11 mouse cellular contexts compared by ENCODE assay signal in the genomic region with DNA sequence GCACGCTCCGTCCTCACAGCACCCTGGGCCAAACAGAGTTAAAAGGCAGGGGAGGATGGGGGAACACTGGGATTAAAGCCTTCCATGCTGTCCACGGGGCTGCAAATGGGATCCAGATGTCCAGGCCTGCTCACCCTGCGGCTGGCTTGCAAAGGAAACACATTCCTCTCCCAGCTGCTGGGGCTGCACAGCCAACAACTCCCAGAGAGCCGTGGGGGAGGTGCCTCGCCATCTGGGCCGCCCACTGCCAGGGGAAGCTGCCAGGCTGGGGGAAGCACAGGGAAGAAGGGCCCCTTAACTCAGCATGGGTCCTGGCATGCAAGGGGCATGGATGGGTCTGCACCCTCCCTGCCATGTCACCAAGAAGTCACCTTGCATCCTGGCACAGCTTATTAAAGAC. TPM values are rescaled to one million over a fixed set of nuclear protein-coding genes. Genes with fewer than 3 reads are reported as not detected.
DNase-seq lines count a peak whose midpoint lies in the region; ATAC-seq and TF ChIP-seq lines count a peak whose summit lies in the region.
"Had no signal": no experiment of that assay in that cellular context is flagged by ENCODE, and none has a peak within 500 bp of the region (broad histone marks: within the 10 kb centered on the region; RNA-seq: fewer than 3 reads in every experiment).

No protein-coding gene starts in this region.

- peak; percentile 90; the same call in 1 of the 2 replicates for TF ChIP-seq EP300 in heart, adult 2 months (IDR thresholded peaks at IDR 0.05; ENCODE audit: insufficient read depth, low read depth, low read length)

- TF ChIP-seq CTCF in heart, adult 2 months (IDR thresholded peaks at IDR 0.05): no peak
- TF ChIP-seq CTCF in kidney, adult 2 months (conservative IDR thresholded peaks at IDR 0.05; ENCODE audit: insufficient read depth, insufficient read length, low read depth, low read length): no peak

- DNase-seq in cerebellum, adult 18-20 months: peak; percentile 50 to 51
- peak; percentile 94 for DNase-seq in embryonic facial prominence, embryonic 11.5 days (ENCODE audit: low spot score)
- DNase-seq in heart, adult 2 months: peak; percentile 83 to 84
- DNase-seq in kidney, adult 2 months: peak; percentile 64
- DNase-seq in limb, embryonic 11.5 days (ENCODE audit: low spot score): peak; percentile 94
- DNase-seq in spleen, postnatal 4 days (ENCODE audit: low spot score in 2 of 2): no peak

- H3K4me1 ChIP-seq in embryonic facial prominence, embryonic 11.5 days (ENCODE audit: control insufficient read depth, insufficient read depth, low read length): peaks cover 24% of the 10 kb centered on the region
- H3K4me1 ChIP-seq in heart, adult 2 months (ENCODE audit: control insufficient read depth, insufficient read depth, low read length): peaks cover 64% of the 10 kb centered on the region
- H3K4me1 ChIP-seq in kidney, adult 2 months (ENCODE audit: control insufficient read depth, insufficient read depth, low read length): peaks cover 17% of the 10 kb centered on the region; the same call in 1 of the 2 replicates
- peaks cover 80% of the 10 kb centered on the region for H3K4me1 ChIP-seq in limb, embryonic 11.5 days (ENCODE audit: control insufficient read depth, insufficient read depth, low read length)
- H3K4me1 ChIP-seq in neural tube, embryonic 13.5 days (replicated peaks): peaks cover 91% of the 10 kb centered on the region

- H3K27ac ChIP-seq in embryonic facial prominence, embryonic 11.5 days (replicated peaks; ENCODE audit: low read depth, low read length): peak overlapping the region; percentile 66
- peak overlapping the region; percentile 67 for H3K27ac ChIP-seq in heart, adult 2 months
- H3K27ac ChIP-seq in kidney, adult 2 months (ENCODE audit: insufficient read depth, low read depth, low read length): peak overlapping the region; percentile 20
- peak overlapping the region; percentile 79 for H3K27ac ChIP-seq in limb, embryonic 11.5 days (replicated peaks; ENCODE audit: low read depth, low read length)
- H3K27ac ChIP-seq in neural tube, embryonic 13.5 days (replicated peaks): peak overlapping the region; percentile 38

- H3K9ac ChIP-seq in embryonic facial prominence, embryonic 11.5 days (replicated peaks; ENCODE audit: low read length): no peak overlapping the region
- no peak overlapping the region; the same call in 1 of the 2 replicates for H3K9ac ChIP-seq in heart, adult 2 months (ENCODE audit: low read depth, low read length)
- H3K9ac ChIP-seq in limb, embryonic 11.5 days (ENCODE audit: low read length): no peak overlapping the region
- no peak overlapping the region for H3K9ac ChIP-seq in neural tube, embryonic 13.5 days

- H3K4me2 ChIP-seq in embryonic facial prominence, embryonic 11.5 days (ENCODE audit: low read depth, low read length): peak overlapping the region; percentile 22
- peak overlapping the region; percentile 40 for H3K4me2 ChIP-seq in limb, embryonic 11.5 days (ENCODE audit: low read depth, severe bottlenecking)
- H3K4me2 ChIP-seq in neural tube, embryonic 13.5 days: 0 out of 2 replicates have a peak overlapping the region, but pooled peaks have one; percentile 5

- H3K4me3 ChIP-seq in embryonic facial prominence, embryonic 11.5 days (ENCODE audit: low read depth, low read length): no peak overlapping the region
- H3K4me3 ChIP-seq in heart, adult 2 months: no peak overlapping the region
- H3K4me3 ChIP-seq in kidney, adult 2 months (ENCODE audit: insufficient read depth, low read depth, low read length): no peak overlapping the region
- no peak overlapping the region for H3K4me3 ChIP-seq in limb, embryonic 11.5 days (ENCODE audit: low read depth, low read length)
- H3K4me3 ChIP-seq in neural tube, embryonic 13.5 days: no peak overlapping the region

- H3K36me3 ChIP-seq in embryonic facial prominence, embryonic 11.5 days (replicated peaks; ENCODE audit: control insufficient read depth, insufficient read depth, low read depth, low read length): no peaks in the 10 kb centered on the region
- H3K36me3 ChIP-seq in heart, adult 2 months (ENCODE audit: control insufficient read depth, insufficient read depth, low read length): no peaks in the 10 kb centered on the region
- H3K36me3 ChIP-seq in kidney, adult 2 months (ENCODE audit: control insufficient read depth, insufficient read depth, low read length): no peaks in the 10 kb centered on the region
- no peaks in the 10 kb centered on the region for H3K36me3 ChIP-seq in limb, embryonic 11.5 days (ENCODE audit: control insufficient read depth, insufficient read depth, low read length)
- H3K36me3 ChIP-seq in neural tube, embryonic 13.5 days: no peaks in the 10 kb centered on the region; the same call in 1 of the 2 replicates

- ATAC-seq in cerebellum, adult (ENCODE audit: insufficient number of reproducible peaks, low FRiP score, low TSS enrichment): no peak
- peak; percentile 51 for ATAC-seq in embryonic facial prominence, embryonic 11.5 days (replicated peaks; ENCODE audit: insufficient number of reproducible peaks, low FRiP score, low TSS enrichment, low read depth)
- ATAC-seq in limb, embryonic 11.5 days (ENCODE audit: insufficient number of reproducible peaks, low FRiP score, low TSS enrichment, low read depth): peak; percentile 32; the same call in 1 of the 2 replicates
- ATAC-seq in neural tube, embryonic 13.5 days (ENCODE audit: low read depth): no peak; the same call in 1 of the 2 replicates

- no peaks in the 10 kb centered on the region for H3K27me3 ChIP-seq in embryonic facial prominence, embryonic 11.5 days (ENCODE audit: control insufficient read depth, insufficient read depth, low read length)
- no peaks in the 10 kb centered on the region for H3K27me3 ChIP-seq in heart, adult 2 months (ENCODE audit: control insufficient read depth, insufficient read depth, low read length)
- H3K27me3 ChIP-seq in kidney, adult 2 months (replicated peaks; ENCODE audit: control insufficient read depth, insufficient read depth, low read length): no peaks in the 10 kb centered on the region
- H3K27me3 ChIP-seq in limb, embryonic 11.5 days (ENCODE audit: control insufficient read depth, insufficient read depth, low read length): no peaks in the 10 kb centered on the region
- no peaks in the 10 kb centered on the region for H3K27me3 ChIP-seq in neural tube, embryonic 13.5 days
- H3K27me3 ChIP-seq: CH12.LX had no signal

- H3K9me3 ChIP-seq in embryonic facial prominence, embryonic 11.5 days (replicated peaks; ENCODE audit: control insufficient read depth, low read length): no peaks in the 10 kb centered on the region
- no peaks in the 10 kb centered on the region for H3K9me3 ChIP-seq in limb, embryonic 11.5 days (ENCODE audit: control insufficient read depth, low read length)
- no peaks in the 10 kb centered on the region for H3K9me3 ChIP-seq in neural tube, embryonic 13.5 days

- TF ChIP-seq POLR2A in heart, adult 2 months (IDR thresholded peaks at IDR 0.05; ENCODE audit: insufficient read depth, low read depth, low read length): no peak
- no peak for TF ChIP-seq POLR2A in kidney, adult 2 months (IDR thresholded peaks at IDR 0.05; ENCODE audit: low read depth, low read length)

- WGBS in embryonic facial prominence, embryonic 11.5 days: 24% methylated on average over 7 of the region's 7 CpGs
- WGBS in heart, adult 2 months: 12% methylated on average over 7 of the region's 7 CpGs
- WGBS in kidney, adult 2 months: 30% methylated on average over 7 of the region's 7 CpGs
- WGBS in limb, embryonic 11.5 days: 2% methylated on average over 7 of the region's 7 CpGs
- 33% methylated on average over 7 of the region's 7 CpGs for WGBS in neural tube, embryonic 13.5 days

- intact Hi-C loops in heart, adult 2 months (cut with DNase I): loop anchor here (2.0 kb wide), 1 partner anchor 16 kb away; no protein-coding TSS in a partner anchor

- peaks cover 6% of the 10 kb centered on the region for H3K79me2 ChIP-seq in heart, adult 2 months (replicated peaks; ENCODE audit: control insufficient read depth, insufficient read depth, low read length)

RNA-seq across cellular contexts. Expression of a gene that starts 37.8 kb away (rescaled TPM):
- polyA plus RNA-seq in embryonic facial prominence, embryonic 11.5 days (2014; fragmentation: Nextera tagmentation; extraction: Ambion mirVana): 1.9 and 2.1 TPM in 2 replicates
- 10 to 100 TPM; 21.8 to 22.3 TPM for total RNA-seq in heart, adult 2 months (2021)
- 10.2 and 10.9 TPM in 2 replicates for polyA plus RNA-seq in heart, adult 2 months (2012; rRNA removed)
- polyA plus RNA-seq in kidney, adult 2 months (2012; rRNA removed): 5.5 and 6.7 TPM in 2 replicates
- 3.3 and 4.5 TPM in 2 replicates for polyA plus RNA-seq in limb, embryonic 11.5 days (2014; fragmentation: Nextera tagmentation; extraction: Ambion mirVana)
- 21.2 and 22.2 TPM in 2 replicates for polyA plus RNA-seq in neural tube, embryonic 13.5 days (2015; fragmentation: Nextera tagmentation; extraction: Ambion mirVana)

RNA-seq across cellular contexts. Expression of a gene that starts 38.6 kb away (rescaled TPM):
- polyA plus RNA-seq in embryonic facial prominence, embryonic 11.5 days (2014; fragmentation: Nextera tagmentation; extraction: Ambion mirVana): not detected in 2 replicates
- total RNA-seq in heart, adult 2 months (2021): under 1 TPM in 1 of 2 experiments, not detected in 1; 0.52 TPM
- polyA plus RNA-seq in heart, adult 2 months (2012; rRNA removed): 0.10 TPM in 1 of 2 replicates, not detected in the other
- 0.11 TPM in 2 replicates for polyA plus RNA-seq in kidney, adult 2 months (2012; rRNA removed)
- polyA plus RNA-seq in limb, embryonic 11.5 days (2014; fragmentation: Nextera tagmentation; extraction: Ambion mirVana): not detected in 2 replicates
- polyA plus RNA-seq in neural tube, embryonic 13.5 days (2015; fragmentation: Nextera tagmentation; extraction: Ambion mirVana): not detected in 2 replicates
- total RNA-seq: CH12.LX; neutrophil, adult 5-6 weeks had no signal
- polyA plus RNA-seq: cortical plate, adult 2 months had no signal

RNA-seq across cellular contexts. Expression of a gene that starts 49.7 kb away (rescaled TPM):
- polyA plus RNA-seq in embryonic facial prominence, embryonic 11.5 days (2014; fragmentation: Nextera tagmentation; extraction: Ambion mirVana): 38.1 and 43.6 TPM in 2 replicates
- total RNA-seq in heart, adult 2 months (2021): 10 to 100 TPM; 58.6 to 65.4 TPM
- polyA plus RNA-seq in heart, adult 2 months (2012; rRNA removed): 161 and 207 TPM in 2 replicates
- 258 and 302 TPM in 2 replicates for polyA plus RNA-seq in kidney, adult 2 months (2012; rRNA removed)
- 45.0 and 45.4 TPM in 2 replicates for polyA plus RNA-seq in limb, embryonic 11.5 days (2014; fragmentation: Nextera tagmentation; extraction: Ambion mirVana)
- 84.7 and 101 TPM in 2 replicates for polyA plus RNA-seq in neural tube, embryonic 13.5 days (2015; fragmentation: Nextera tagmentation; extraction: Ambion mirVana)

RNA-seq across cellular contexts. Expression of a gene that starts 49.9 kb away (rescaled TPM):
- 4.3 and 6.6 TPM in 2 replicates for polyA plus RNA-seq in embryonic facial prominence, embryonic 11.5 days (2014; fragmentation: Nextera tagmentation; extraction: Ambion mirVana)
- total RNA-seq in heart, adult 2 months (2021): 1 to 10 TPM; 3.1 to 3.2 TPM
- 4.9 and 5.0 TPM in 2 replicates for polyA plus RNA-seq in heart, adult 2 months (2012; rRNA removed)
- 36.2 and 44.5 TPM in 2 replicates for polyA plus RNA-seq in kidney, adult 2 months (2012; rRNA removed)
- polyA plus RNA-seq in limb, embryonic 11.5 days (2014; fragmentation: Nextera tagmentation; extraction: Ambion mirVana): 5.2 and 5.5 TPM in 2 replicates
- polyA plus RNA-seq in neural tube, embryonic 13.5 days (2015; fragmentation: Nextera tagmentation; extraction: Ambion mirVana): 5.5 and 6.5 TPM in 2 replicates

Comparison
In these comparisons a context has a peak if more than half of its experiments do, and no peak if none do; other contexts are left out.
1. DNase-seq: peak in cerebellum, adult 18-20 months (2 of 2), embryonic facial prominence, embryonic 11.5 days (single experiment), heart, adult 2 months (2 of 2), kidney, adult 2 months (single experiment) and limb, embryonic 11.5 days (single experiment); none in spleen, postnatal 4 days (0 of 2).
2. ATAC-seq: peak in embryonic facial prominence, embryonic 11.5 days (single experiment) and limb, embryonic 11.5 days (single experiment); none in cerebellum, adult (single experiment) and neural tube, embryonic 13.5 days (single experiment).
3. H3K27ac ChIP-seq: peak in every context shown above with its lines; median percentile 79 in limb, embryonic 11.5 days; 67 in heart, adult 2 months; 66 in embryonic facial prominence, embryonic 11.5 days; 38 in neural tube, embryonic 13.5 days; 20 in kidney, adult 2 months.
4. Peak in every context shown above with its lines, with median percentiles within 50 percentile points of each other: H3K4me2 ChIP-seq.